Mouse (Mus musculus): ENCODE data around the gene Fbll1.

DNA sequence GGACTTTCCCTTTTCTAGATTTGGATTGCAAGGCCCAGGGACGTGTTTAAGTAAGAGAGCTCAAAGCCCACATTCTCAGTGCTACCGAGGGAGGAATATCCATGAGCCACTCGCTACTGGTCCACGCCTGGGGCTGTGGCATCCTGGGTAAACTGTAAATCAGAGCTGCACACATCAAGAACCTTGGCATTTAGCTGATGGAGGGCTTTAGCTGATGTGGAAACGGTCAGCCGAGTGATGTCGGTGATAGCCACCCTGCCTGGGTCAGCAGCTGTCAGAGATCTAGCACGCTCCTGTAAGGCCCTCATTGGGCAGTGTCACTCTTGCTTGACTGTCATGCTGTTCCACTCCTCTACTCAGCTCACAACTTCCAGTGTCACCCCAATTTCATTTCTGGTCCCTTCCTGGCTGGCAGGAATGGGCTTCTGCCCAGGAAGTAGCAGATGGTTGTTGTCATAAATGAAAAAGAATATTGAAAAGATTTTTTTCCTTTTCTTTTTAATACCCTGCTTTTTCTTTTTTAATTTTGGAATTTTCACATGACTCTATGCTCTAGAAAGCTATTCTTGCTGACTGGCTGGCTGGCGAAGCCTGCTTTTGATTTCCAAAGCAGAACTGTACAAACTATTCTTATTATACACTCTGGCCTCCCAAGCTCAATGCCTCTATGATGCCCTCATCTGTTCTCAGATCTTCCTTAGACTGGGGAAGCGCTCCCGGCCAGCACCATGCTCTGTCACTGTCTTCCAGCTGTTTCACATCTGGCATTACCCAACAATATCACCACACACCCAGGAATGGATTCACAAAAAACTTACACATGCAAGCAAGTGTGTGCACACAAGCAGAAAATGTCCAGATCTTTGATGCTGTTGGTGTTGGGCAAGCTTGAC is 42.0 kb downstream of the Fbll1 start:
- TF ChIP-seq CTCF (IDR thresholded peaks at IDR 0.05): no peak
- peak; percentile 48 for TF ChIP-seq EP300 (IDR thresholded peaks at IDR 0.05)

All from lung, postnatal 0 days (tissue).